Mouse (Mus musculus): Measurements from ENCODE around the gene Tia1. TPM values are rescaled to one million over a fixed set of nuclear protein-coding genes. Genes with fewer than 3 reads are reported as not detected.
A peak's percentile ranks its signal among the peaks of the same experiment; 100 is the strongest.

Tia1 gene
- total RNA-seq, 2 experiments from 2014 or later: 40.3 to 56.3 TPM

DNA sequence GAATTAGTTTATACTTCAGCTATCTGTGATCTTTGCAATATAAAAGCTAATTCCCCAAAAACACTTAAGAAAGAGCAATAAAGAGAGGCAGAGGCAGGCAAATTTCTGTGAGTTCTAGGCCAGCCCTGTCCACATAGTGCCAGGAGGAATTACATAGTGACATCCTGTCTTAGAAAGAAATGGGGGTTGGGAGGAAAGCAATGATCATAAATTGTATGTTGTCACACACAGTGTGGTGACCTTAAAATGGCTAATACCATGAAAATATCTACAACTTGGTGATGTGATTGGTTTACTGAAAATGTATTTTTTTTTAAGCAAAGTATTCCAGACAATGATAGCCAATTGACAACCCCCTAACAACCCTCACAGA, 75.8 kb downstream of the Tia1 start:
- DNase-seq (ENCODE audit: low spot score in 2 of 2): no peak

DNA sequence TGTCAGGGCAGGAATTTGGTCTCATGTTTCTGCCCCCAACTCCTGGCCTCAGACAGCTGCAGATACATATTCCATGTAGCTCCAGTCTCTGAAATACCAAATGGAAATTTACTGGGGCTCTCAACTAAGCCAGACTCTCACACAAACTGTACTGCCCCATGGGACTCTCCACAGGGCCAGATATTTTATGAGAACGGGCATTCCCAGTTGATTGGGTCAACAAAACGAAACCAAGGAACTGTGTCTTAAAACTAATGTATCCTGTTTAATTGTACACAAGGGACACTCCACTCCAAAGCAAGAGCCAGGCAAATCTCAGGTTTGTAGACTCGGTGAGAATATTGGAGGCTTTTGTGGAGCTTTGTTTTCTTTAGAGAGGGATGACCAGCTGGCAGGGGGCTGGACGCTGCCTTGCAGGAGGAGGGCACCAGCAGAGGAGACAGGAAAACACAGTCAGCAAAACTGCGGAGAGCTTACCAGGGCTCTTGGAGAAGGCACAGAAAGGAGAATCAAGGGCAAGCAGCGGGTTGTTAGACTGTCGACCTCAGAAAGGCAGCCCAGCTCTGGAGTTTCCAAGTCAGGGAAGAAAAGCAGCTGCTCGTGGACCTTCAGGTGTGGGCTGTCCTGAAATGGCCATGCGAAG, 76.3 kb downstream of the Tia1 start:
- DNase-seq (ENCODE audit: low spot score in 2 of 2): peak; percentile 41 to 54

DNA sequence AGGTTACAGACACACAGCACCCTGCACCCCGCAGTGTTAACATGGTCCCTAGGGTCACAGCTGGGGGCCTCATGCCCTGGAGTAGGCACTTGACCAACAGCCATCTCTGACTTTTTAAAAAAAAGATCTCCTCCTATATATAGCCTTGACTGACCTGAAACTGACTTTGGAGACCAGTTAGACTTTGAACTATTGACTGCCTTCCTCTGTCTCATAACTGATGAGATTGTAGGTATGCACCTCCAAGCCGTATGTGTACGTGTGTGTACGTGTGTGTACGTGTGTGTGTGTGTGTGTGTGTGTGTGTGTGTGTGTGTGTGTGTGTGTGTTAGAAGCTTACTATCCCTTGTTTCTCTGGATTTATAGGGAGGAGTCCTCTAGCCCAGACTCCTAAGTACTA, 77.9 kb downstream of the Tia1 start:
- DNase-seq (ENCODE audit: low spot score in 2 of 2): no peak

Other genes starting within 250 kb of the Tia1 start
- gene Tgfa, start 209.0 kb upstream of the Tia1 start, total RNA-seq (2021): 10 to 100 TPM in 1 of 2 experiments, 1 to 10 TPM in 1; 5.1 to 14.0 TPM
- gene Fam136a, start 38.6 kb upstream of the Tia1 start, total RNA-seq (2021): 10 to 100 TPM; 51.0 to 78.9 TPM
- gene Snrpg, start 32.9 kb upstream of the Tia1 start, total RNA-seq (2021): 100 to 1,000 TPM; 115 to 384 TPM
- gene Pcyox1, start 7.1 kb upstream of the Tia1 start, total RNA-seq (2021): 100 to 1,000 TPM; 114 to 221 TPM
- 1 to 10 TPM in 1 of 2 experiments, not detected in 1; 2.7 TPM for gene Gm44790, start 22.4 kb downstream of the Tia1 start, total RNA-seq (2021)
- gene C87436, start 34.2 kb downstream of the Tia1 start, total RNA-seq (2021): 10 to 100 TPM; 18.1 to 18.6 TPM
- gene Pcbp1, start 122.1 kb downstream of the Tia1 start, total RNA-seq (2021): 100 to 1,000 TPM; 331 to 339 TPM
- under 1 TPM in 1 of 2 experiments, not detected in 1; 0.32 TPM for gene Asprv1, start 223.9 kb downstream of the Tia1 start, total RNA-seq (2021)